Mouse (Mus musculus) limb, embryonic 11.5 days (tissue): ENCODE data around the gene Rpl10-ps3. TPM values are rescaled to one million over a fixed set of nuclear protein-coding genes. Genes with fewer than 3 reads are reported as not detected.

Experiments used
- ATAC-seq: fragments of 200-750 bp; cut with Nextera tagmentation; 2 replicates; pipeline ENCODE4 v1.8.0; 2017; ENCODE audit warnings: low read depth; ENCODE audit not compliant: insufficient number of reproducible peaks, low FRiP score, low TSS enrichment
- DNase-seq: peaks from one replicate; pipeline ENCODE4 v3.0.0-alpha.2; 2015; ENCODE audit warnings: low spot score
- H3K27ac ChIP-seq: fragments of 300-500 bp; sonication (generic); replicated peaks from 2 replicates; pipeline ENCODE4 v1.5.1; 2014; ENCODE audit warnings: low read depth, mild to moderate bottlenecking, low read length
- H3K27me3 ChIP-seq: fragments of 300-500 bp; sonication (generic); 2 replicates; pipeline ENCODE4 v1.6.1; 2014; ENCODE audit warnings: mild to moderate bottlenecking, low read length, mixed read lengths; ENCODE audit not compliant: control insufficient read depth, insufficient read depth
- H3K36me3 ChIP-seq: fragments of 300-500 bp; sonication (generic); 2 replicates; pipeline ENCODE4 v1.6.1; 2014; ENCODE audit warnings: mild to moderate bottlenecking, low read length, moderate library complexity, mixed read lengths; ENCODE audit not compliant: control insufficient read depth, insufficient read depth
- H3K4me1 ChIP-seq: fragments of 300-500 bp; sonication (generic); 2 replicates; pipeline ENCODE4 v1.6.1; 2014; ENCODE audit warnings: low read length, mixed read lengths; ENCODE audit not compliant: control insufficient read depth, insufficient read depth
- H3K4me2 ChIP-seq: fragments of 300-500 bp; sonication (generic); 2 replicates; pipeline ENCODE4 v1.6.1; 2014; ENCODE audit warnings: low read depth, mild to moderate bottlenecking, moderate library complexity; ENCODE audit not compliant: severe bottlenecking
- H3K4me3 ChIP-seq: fragments of 300-500 bp; sonication (generic); 2 replicates; pipeline ENCODE4 v1.5.1; 2014; ENCODE audit warnings: low read depth, low read length
- H3K9ac ChIP-seq: fragments of 300-500 bp; sonication (generic); 2 replicates; pipeline ENCODE4 v1.6.1; 2014; ENCODE audit warnings: mild to moderate bottlenecking, low read length
- H3K9me3 ChIP-seq: fragments of 300-500 bp; sonication (generic); 2 replicates; pipeline ENCODE4 v1.6.1; 2016; ENCODE audit warnings: low read length; ENCODE audit not compliant: control insufficient read depth
- WGBS: fragments of 180-500 bp; shearing (Covaris S2); extraction: QIAGEN DNeasy Blood & Tissue Kit; methylation state at CpG from one replicate; pipeline ENCODE4 v1.1.7; 2014; 5-methylcytosine and 5-hydroxymethylcytosine counted together
- polyA plus RNA-seq: library from polyadenylated mRNA; unstranded; fragments of >200 nt; fragmentation: Nextera tagmentation; extraction: Ambion mirVana; gene quantifications from 2 replicates; pipeline ENCODE4 v1.2.1, GENCODE M21; 2014

Gene Rpl10-ps3
- polyA plus RNA-seq, 1 experiment from 2014 or later = 198 TPM

- no peak for ATAC-seq
- H3K9me3 ChIP-seq = no peaks in the 10 kb centered on the region
- H3K36me3 ChIP-seq = no peaks in the 10 kb centered on the region
- H3K4me1 ChIP-seq = no peaks in the 10 kb centered on the region
- no peaks in the 10 kb centered on the region for H3K27me3 ChIP-seq
- WGBS = 85% methylated on average over 9 of the region's 9 CpGs
- H3K4me2 ChIP-seq = no peak overlapping the region
- H3K27ac ChIP-seq = no peak overlapping the region
- no peak overlapping the region for H3K9ac ChIP-seq
- DNase-seq = no peak
- no peak overlapping the region for H3K4me3 ChIP-seq
These were observed 20.2 kb downstream of the Rpl10-ps3 start for GRCm38 (mm10) chr9:50324355-50325225.

DNA sequence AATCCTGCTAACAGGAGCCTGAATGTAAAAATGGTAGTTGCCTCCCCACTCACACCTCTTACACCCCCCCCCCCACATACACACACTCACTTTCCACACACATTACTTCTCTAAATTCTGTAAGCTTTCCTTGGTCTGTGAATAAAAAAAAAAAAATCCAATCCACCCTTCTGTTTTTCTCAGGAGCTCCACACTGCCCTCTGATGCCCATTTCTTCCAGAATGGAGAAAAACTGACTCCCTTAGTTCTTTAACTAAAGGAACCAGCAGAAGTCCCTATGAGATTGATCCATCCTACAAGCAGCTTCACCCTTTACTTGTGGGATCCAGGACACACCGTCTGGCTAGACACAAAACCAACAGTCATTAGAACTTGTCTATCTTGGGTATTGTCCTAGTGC, 24.0 kb downstream of the Rpl10-ps3 start:
- ATAC-seq = no peak
- Histone ChIP-seq H3K36me3 (no peaks in the 10 kb centered on the region), H3K4me1 (no peaks in the 10 kb centered on the region), H3K4me3 (no peak overlapping the region), H3K27ac (no peak overlapping the region), H3K9ac (no peak overlapping the region), H3K4me2 (no peak overlapping the region), H3K9me3 (no peaks in the 10 kb centered on the region), H3K27me3 (no peaks in the 10 kb centered on the region)
- DNase-seq = no peak
- 68% methylated on average over 1 of the region's 1 CpGs for WGBS

DNA sequence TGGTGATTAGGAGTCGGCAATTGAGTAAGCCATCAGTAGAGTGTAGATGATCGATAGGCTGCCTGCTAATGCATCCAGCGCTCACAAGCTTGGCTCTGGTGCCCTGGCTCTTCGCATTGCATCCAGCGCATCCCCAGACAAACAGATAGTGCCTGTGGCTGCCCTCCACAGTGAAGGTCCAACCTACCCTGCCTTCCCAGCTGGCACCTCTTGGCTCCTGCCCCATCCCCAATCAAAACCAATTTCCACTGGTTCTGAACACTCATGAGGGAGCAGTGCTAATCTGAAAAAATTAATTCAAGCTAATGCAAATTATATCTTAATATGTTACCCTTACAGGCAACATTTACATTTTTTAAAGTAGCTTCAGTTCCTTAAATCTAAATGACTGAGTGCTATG, 25.3 kb downstream of the Rpl10-ps3 start:
- H3K27me3 ChIP-seq = no peaks in the 10 kb centered on the region
- WGBS = 90% methylated on average over 5 of the region's 5 CpGs
- no peak overlapping the region for H3K9ac ChIP-seq
- no peak overlapping the region for H3K4me3 ChIP-seq
- H3K4me2 ChIP-seq = no peak overlapping the region
- no peaks in the 10 kb centered on the region for H3K4me1 ChIP-seq
- no peak for ATAC-seq
- DNase-seq = no peak
- no peaks in the 10 kb centered on the region for H3K36me3 ChIP-seq
- no peaks in the 10 kb centered on the region for H3K9me3 ChIP-seq
- H3K27ac ChIP-seq = no peak overlapping the region

- H3K4me1 ChIP-seq = no peaks in the 10 kb centered on the region
- no peaks in the 10 kb centered on the region for H3K9me3 ChIP-seq
- H3K4me3 ChIP-seq = no peak overlapping the region
- no peaks in the 10 kb centered on the region for H3K27me3 ChIP-seq
- WGBS = 53% methylated on average over 6 of the region's 6 CpGs
- ATAC-seq (no peak), DNase-seq (no peak)
- no peak overlapping the region for H3K9ac ChIP-seq
- no peak overlapping the region for H3K27ac ChIP-seq
- H3K4me2 ChIP-seq = no peak overlapping the region
- H3K36me3 ChIP-seq = no peaks in the 10 kb centered on the region
These were observed 27.5 kb downstream of the Rpl10-ps3 start for GRCm38 (mm10) chr9:50317299-50317698.

DNA sequence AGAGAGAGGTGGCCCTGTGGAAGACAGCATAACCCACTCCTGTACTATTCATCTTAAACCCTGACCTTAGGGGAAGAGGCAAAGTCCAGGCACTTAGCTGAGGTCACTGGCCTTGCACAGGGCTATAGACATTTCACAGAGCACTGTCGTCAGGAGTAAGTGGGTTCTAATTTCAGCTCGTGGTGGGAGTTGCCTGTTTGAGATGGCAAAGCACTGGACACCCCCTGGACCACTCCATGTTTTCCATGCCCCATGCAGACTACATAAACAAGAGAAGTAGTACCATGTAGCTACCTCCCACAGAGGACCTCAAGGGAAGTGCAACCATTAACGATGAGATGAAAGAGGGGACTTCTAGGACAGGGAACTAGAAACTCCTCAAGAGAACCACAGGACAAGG, 29.1 kb downstream of the Rpl10-ps3 start:
- Histone ChIP-seq H3K9me3 (no peaks in the 10 kb centered on the region), H3K36me3 (no peaks in the 10 kb centered on the region), H3K27ac (no peak overlapping the region), H3K27me3 (no peaks in the 10 kb centered on the region), H3K4me1 (no peaks in the 10 kb centered on the region), H3K9ac (no peak overlapping the region), H3K4me3 (no peak overlapping the region), H3K4me2 (no peak overlapping the region)
- ATAC-seq = no peak
- 36% methylated on average over 3 of the region's 3 CpGs for WGBS
- no peak for DNase-seq

DNA sequence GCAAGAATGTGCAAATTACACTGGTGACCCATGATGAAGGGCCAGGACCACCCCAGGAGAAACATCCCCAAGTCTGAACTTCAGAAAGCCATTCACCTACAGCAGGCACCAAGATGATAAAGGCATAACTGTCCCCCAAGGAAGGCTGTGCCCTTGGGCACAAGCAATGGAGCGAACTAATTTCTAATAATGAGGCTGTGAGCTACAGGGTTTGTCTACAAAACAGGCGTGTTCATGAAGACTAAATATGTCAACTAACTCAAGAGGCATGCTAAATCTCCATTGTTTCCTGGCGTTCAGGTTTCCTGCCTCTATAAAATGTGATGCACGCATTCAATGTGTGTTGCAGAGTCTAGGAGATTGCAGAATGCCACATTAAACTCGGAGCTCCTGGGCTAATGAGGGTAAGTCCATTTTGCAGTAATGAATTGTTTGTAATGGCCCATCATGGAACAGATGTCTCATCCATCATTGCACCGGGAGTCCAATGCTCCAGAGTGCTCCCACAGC, 33.7 kb downstream of the Rpl10-ps3 start:
- H3K36me3 ChIP-seq = no peaks in the 10 kb centered on the region
- H3K4me2 ChIP-seq = no peak overlapping the region
- H3K4me3 ChIP-seq = no peak overlapping the region
- H3K27ac ChIP-seq = no peak overlapping the region
- DNase-seq (no peak), ATAC-seq (no peak)
- WGBS = 64% methylated on average over 6 of the region's 6 CpGs
- H3K27me3 ChIP-seq = no peaks in the 10 kb centered on the region
- H3K4me1 ChIP-seq = no peaks in the 10 kb centered on the region
- H3K9me3 ChIP-seq = no peaks in the 10 kb centered on the region
- no peak overlapping the region for H3K9ac ChIP-seq

GRCm38 (mm10) chr9:50305666-50306402, 38.9 kb downstream of the Rpl10-ps3 start:
- ATAC-seq (no peak), DNase-seq (peak; percentile 27)
- Histone ChIP-seq H3K36me3 (no peaks in the 10 kb centered on the region), H3K4me2 (no peak overlapping the region), H3K4me3 (no peak overlapping the region), H3K27me3 (no peaks in the 10 kb centered on the region), H3K9ac (no peak overlapping the region), H3K4me1 (no peaks in the 10 kb centered on the region), H3K9me3 (no peaks in the 10 kb centered on the region), H3K27ac (no peak overlapping the region)
- WGBS = 63% methylated on average over 10 of the region's 10 CpGs

DNA sequence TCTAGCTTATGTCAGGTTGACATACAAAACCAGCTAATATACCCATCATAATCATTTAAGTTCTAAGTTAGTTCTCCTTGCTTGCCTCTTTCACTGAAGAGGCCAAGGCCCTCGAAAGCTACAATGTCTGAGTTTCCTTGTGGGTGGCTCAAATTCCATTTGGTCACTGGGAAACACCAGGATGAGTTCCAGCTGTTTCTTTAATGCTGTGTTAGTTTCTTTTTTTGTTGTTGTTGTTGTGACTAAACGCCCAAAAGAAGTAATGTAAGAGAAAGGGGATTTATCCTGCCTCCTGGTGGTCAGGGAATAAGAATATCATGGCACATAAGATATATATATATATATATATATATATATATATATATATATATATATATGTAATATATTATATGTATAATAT, 39.7 kb downstream of the Rpl10-ps3 start:
- Histone ChIP-seq H3K9ac (no peak overlapping the region), H3K36me3 (no peaks in the 10 kb centered on the region), H3K27me3 (no peaks in the 10 kb centered on the region), H3K4me2 (no peak overlapping the region), H3K4me1 (no peaks in the 10 kb centered on the region), H3K4me3 (no peak overlapping the region), H3K27ac (no peak overlapping the region), H3K9me3 (no peaks in the 10 kb centered on the region)
- 71% methylated on average over 2 of the region's 2 CpGs for WGBS
- no peak for DNase-seq
- ATAC-seq = no peak
